Mouse (Mus musculus) heart, embryonic 11.5 days (tissue): Measurements from ENCODE around the gene Ssbp3. TPM values are rescaled to one million over a fixed set of nuclear protein-coding genes. Genes with fewer than 3 reads are reported as not detected.
A peak's percentile ranks its signal among the peaks of the same experiment; 100 is the strongest.

Experiments used
- ATAC-seq: fragments of 200-750 bp; cut with Nextera tagmentation; replicated peaks from 2 replicates; pipeline ENCODE4 v1.8.0; 2017; ENCODE audit warnings: moderate library complexity; ENCODE audit not compliant: insufficient number of reproducible peaks, low FRiP score, low TSS enrichment
- H3K27ac ChIP-seq: fragments of 300-500 bp; sonication (generic); 2 replicates; pipeline ENCODE4 v1.5.1; 2014; ENCODE audit warnings: mild to moderate bottlenecking, low read depth, low read length
- H3K27me3 ChIP-seq: fragments of 300-500 bp; sonication (generic); 2 replicates; pipeline ENCODE4 v1.6.1; 2014; ENCODE audit warnings: mild to moderate bottlenecking, low read length, mixed read lengths; ENCODE audit not compliant: control insufficient read depth, insufficient read depth
- H3K36me3 ChIP-seq: fragments of 300-500 bp; sonication (generic); 2 replicates; pipeline ENCODE4 v1.6.1; 2014; ENCODE audit warnings: mild to moderate bottlenecking, low read length, moderate library complexity, mixed read lengths; ENCODE audit not compliant: control insufficient read depth, insufficient read depth
- H3K4me1 ChIP-seq: fragments of 300-500 bp; sonication (generic); 2 replicates; pipeline ENCODE4 v1.6.1; 2014; ENCODE audit warnings: low read length; ENCODE audit not compliant: control insufficient read depth, insufficient read depth
- H3K4me2 ChIP-seq: fragments of 300-500 bp; sonication (generic); 2 replicates; pipeline ENCODE4 v1.6.1; 2014; ENCODE audit warnings: mild to moderate bottlenecking, moderate library complexity
- H3K4me3 ChIP-seq: fragments of 300-500 bp; sonication (generic); 2 replicates; pipeline ENCODE4 v1.5.1; 2014; ENCODE audit warnings: low read depth, low read length
- H3K9ac ChIP-seq: fragments of 300-500 bp; sonication (generic); 2 replicates; pipeline ENCODE4 v1.6.1; 2014; ENCODE audit warnings: mild to moderate bottlenecking, low read depth, low read length, moderate library complexity
- H3K9me3 ChIP-seq: fragments of 300-500 bp; sonication (generic); replicated peaks from 2 replicates; pipeline ENCODE4 v1.6.1; 2016; ENCODE audit warnings: low read length; ENCODE audit not compliant: control insufficient read depth
- WGBS: fragments of 180-500 bp; shearing (Covaris S2); extraction: QIAGEN DNeasy Blood & Tissue Kit; methylation state at CpG from one replicate; pipeline ENCODE4 v1.1.7; 2014; ENCODE audit not compliant: insufficient replicate concordance; 5-methylcytosine and 5-hydroxymethylcytosine counted together
- polyA plus RNA-seq: library from polyadenylated mRNA; unstranded; fragments of >200 nt; fragmentation: Nextera tagmentation; extraction: Ambion mirVana; gene quantifications from 2 replicates; pipeline ENCODE4 v1.2.1, GENCODE M21; 2014

The Ssbp3 gene
- polyA plus RNA-seq, 1 experiment from 2014 or later, result 63.4 TPM

DNA sequence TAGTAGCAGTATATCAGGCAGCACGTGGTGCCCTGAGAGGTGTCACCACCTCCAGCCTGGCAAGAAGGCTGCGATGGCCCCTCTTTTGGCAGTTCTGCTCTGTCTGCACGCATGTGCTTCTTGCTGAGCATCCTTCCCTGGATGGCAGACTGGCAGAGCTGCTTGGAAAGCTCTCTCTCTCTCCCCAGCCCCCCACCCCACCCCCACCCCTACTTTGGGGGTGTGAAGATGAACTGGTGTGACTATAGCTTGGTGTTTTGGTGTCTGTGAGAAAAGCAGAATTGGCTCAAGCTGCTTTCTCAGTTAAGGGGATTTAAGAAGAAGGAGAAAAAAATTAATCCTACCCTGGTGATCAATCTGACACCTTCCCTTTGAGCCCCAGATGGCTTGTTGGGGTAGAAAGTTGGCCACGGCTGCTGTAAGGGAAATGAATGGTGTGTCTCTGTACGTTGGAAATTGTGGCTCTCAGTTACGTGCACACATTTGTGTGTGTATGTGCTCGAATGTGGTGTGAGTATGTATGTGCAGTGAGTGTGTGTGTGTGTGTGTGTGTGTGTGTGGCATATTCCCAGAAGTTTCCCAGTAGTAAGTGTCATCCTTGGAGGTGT is 73.5 kb downstream of the Ssbp3 start:
- Histone ChIP-seq H3K36me3 (no peaks in the 10 kb centered on the region), H3K4me3 (no peak overlapping the region), H3K27ac (no peak overlapping the region), H3K4me2 (no peak overlapping the region), H3K9ac (no peak overlapping the region), H3K9me3 (no peaks in the 10 kb centered on the region), H3K27me3 (no peaks in the 10 kb centered on the region), H3K4me1 (peaks cover 43% of the 10 kb centered on the region)
- no peak for ATAC-seq
- 70% methylated on average over 7 of the region's 7 CpGs for WGBS

DNA sequence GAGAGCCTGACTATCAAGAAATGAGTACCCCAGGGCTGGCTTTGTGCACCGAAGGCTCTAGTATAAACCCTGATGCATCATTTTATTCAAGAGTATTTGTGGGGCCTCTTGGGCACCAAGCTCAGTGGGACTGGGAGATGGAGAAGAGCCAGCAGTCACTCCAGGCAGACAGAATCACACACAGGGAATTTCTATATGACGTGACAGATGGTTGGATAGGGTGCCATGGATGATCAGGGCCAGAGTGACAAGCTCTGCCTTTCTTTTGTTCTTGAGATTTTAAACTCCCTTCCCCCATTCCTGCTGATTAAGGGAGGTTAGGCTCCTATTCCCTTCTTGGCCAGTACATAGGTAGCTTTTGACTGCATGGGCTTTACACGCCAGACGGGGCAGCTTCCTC is 74.8 kb downstream of the Ssbp3 start:
- ATAC-seq, result no peak
- WGBS, result 78% methylated on average over 4 of the region's 4 CpGs
- H3K27ac ChIP-seq, result no peak overlapping the region

DNA sequence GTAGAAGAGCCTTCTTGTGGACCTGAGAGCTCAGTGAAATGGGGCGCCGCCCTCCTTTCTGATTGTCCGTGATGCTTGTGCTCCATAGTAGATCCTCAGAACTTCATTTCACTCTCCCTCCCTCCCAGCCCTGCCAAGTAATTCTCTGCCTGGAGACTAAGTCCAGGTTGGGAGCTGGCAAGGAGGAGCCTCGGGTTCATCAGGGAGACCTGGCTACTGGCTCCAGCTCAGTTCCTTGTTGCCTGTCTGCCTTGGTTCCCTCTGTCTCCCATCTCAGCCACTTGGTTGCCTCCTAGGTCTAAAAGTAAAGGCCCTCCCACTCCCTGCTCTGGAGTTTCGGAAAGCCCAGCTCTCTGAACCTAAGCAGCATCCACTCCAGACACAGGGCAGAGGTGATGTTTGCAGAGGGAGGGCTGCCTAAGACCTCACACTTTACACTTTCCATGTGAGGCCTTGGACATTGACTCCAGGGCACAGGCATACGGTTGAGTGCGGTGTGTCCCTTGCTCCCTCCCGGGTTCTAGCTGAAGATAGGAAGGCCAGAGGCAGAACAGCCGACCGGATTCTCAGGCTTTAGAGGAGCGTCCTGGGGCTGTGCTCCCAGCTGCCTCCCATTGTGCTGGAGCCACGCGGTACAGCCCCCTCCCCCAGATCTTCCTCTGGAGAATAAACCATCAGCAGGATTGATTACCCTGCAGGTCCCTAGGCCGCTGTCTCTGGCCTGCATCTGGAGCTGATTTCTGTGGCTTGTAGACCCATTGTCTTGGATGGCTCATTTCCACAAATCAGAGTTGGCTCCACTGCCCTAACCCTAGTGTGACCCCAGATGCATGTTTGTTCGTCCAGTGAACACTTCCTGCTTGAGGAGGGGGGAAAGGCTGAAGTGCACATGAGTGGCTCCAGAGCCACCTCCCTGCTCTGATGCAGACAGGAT is 75.7 kb downstream of the Ssbp3 start:
- Histone ChIP-seq H3K4me2 (no peak overlapping the region), H3K27me3 (no peaks in the 10 kb centered on the region), H3K27ac (peak overlapping the region; percentile 51), H3K4me1 (peaks cover 36% of the 10 kb centered on the region), H3K4me3 (no peak overlapping the region), H3K9me3 (no peaks in the 10 kb centered on the region), H3K9ac (peak overlapping the region; percentile 1; the same call in 1 of the 2 replicates), H3K36me3 (no peaks in the 10 kb centered on the region)
- WGBS, result 36% methylated on average over 15 of the region's 15 CpGs
- ATAC-seq, result peak; percentile 16; the same call in 1 of the 2 replicates

More for the DNA sequence above, 74.8 kb downstream of the Ssbp3 start:
- H3K9ac ChIP-seq, result no peak overlapping the region
- no peaks in the 10 kb centered on the region for H3K36me3 ChIP-seq
- no peak overlapping the region for H3K4me2 ChIP-seq
- H3K4me3 ChIP-seq, result no peak overlapping the region
- H3K27me3 ChIP-seq, result no peaks in the 10 kb centered on the region
- peaks cover 43% of the 10 kb centered on the region for H3K4me1 ChIP-seq
- no peaks in the 10 kb centered on the region for H3K9me3 ChIP-seq

DNA sequence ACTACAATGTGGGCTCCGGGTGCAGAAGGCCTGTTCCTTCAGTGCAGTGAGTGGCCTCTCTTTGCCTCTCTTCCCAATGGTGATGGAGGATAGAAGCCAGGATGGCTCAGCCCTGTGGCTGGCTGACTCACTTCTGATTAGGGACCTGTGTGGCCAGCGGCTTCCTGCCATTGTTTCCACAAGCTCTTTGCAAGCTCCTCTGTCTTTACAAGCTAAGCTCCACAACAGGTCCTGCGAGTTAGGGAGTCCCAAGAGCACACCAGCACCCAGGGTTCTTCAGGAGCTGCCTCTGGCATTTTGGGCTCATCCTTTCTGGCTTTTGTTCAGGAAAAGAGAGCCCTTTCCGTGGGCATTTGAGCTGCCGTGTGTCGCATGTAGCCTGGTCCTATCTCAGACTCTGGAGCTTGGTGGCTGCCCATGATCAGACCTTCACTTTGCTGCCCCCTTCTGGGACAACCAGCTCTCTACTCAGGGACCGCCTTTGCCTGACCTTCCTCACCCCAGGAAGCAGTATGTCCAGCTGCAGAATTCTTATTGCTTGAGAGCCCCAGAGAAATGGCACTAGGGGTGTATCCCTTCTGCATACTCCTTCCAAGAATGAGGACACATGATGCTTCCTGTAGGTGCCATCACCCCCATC is 77.3 kb downstream of the Ssbp3 start:
- Histone ChIP-seq H3K4me2 (peak overlapping the region; percentile 33), H3K27me3 (no peaks in the 10 kb centered on the region), H3K4me1 (peaks cover 39% of the 10 kb centered on the region), H3K9ac (no peak overlapping the region), H3K4me3 (no peak overlapping the region), H3K27ac (peak overlapping the region; percentile 64; the same call in 1 of the 2 replicates), H3K9me3 (no peaks in the 10 kb centered on the region), H3K36me3 (no peaks in the 10 kb centered on the region)
- peak; percentile 53; the same call in 1 of the 2 replicates for ATAC-seq
- WGBS, result 18% methylated on average over 7 of the region's 7 CpGs

DNA sequence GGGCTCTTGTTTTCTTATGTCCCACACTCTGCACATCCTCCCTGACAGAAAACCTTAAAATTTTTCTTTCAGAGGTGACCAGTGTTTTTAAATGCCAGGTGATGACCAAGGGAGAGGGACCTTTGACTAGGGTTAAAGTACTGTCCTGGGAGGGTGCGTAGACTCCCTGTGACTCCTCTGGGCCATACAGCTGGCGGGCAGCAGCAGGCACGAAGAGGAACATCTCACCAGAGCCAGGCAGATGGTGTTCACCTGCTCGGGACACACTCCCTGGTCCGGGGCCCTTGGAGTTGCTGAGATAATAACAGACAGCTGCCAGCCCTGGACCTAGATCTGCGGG is 78.4 kb downstream of the Ssbp3 start:
- Histone ChIP-seq H3K4me1 (peaks cover 33% of the 10 kb centered on the region), H3K9me3 (no peaks in the 10 kb centered on the region), H3K27me3 (no peaks in the 10 kb centered on the region), H3K4me2 (no peak overlapping the region), H3K36me3 (no peaks in the 10 kb centered on the region), H3K27ac (no peak overlapping the region), H3K4me3 (no peak overlapping the region), H3K9ac (no peak overlapping the region)
- ATAC-seq, result no peak
- 77% methylated on average over 6 of the region's 6 CpGs for WGBS

DNA sequence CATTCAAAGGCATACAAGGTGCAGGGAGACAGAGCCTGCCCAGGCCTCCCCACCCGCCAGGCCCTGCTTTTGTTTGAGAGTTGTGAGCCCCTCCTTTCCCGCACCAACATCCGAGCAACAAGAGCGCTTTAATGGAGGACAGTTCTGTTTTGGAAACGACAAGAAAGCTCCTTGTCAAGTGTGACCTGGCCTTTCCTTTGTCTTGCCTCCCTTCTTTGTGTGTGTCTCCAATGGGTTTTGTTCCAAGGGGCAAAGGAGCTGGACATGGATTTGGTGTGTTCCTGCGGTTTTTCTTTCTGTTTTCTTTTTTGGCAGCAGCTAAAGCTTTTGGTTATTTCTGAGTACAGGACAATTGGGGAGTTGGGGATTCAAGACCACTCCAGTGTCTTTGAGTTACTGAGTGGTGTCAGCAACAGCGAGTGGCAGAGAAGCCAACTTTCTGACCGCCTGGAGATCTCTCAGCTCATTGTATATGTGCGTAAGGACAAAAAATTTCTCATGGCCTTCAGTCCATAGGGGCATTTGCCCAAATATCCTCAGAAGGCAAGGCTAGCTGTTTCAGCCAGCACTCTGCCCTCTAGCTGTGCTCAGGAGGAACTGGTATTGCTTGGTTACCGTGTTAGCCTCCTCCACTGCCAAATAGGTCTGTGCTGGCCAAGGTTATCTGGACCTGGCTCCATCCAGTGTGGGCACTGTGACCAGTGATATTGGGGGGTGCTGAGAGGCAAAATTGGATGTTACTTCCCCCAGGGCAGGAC is 78.9 kb downstream of the Ssbp3 start:
- ATAC-seq, result no peak
- Histone ChIP-seq H3K9me3 (no peaks in the 10 kb centered on the region), H3K4me2 (no peak overlapping the region), H3K4me1 (peaks cover 35% of the 10 kb centered on the region), H3K27ac (no peak overlapping the region), H3K27me3 (no peaks in the 10 kb centered on the region), H3K36me3 (no peaks in the 10 kb centered on the region), H3K9ac (no peak overlapping the region), H3K4me3 (no peak overlapping the region)
- WGBS, result 71% methylated on average over 10 of the region's 10 CpGs

DNA sequence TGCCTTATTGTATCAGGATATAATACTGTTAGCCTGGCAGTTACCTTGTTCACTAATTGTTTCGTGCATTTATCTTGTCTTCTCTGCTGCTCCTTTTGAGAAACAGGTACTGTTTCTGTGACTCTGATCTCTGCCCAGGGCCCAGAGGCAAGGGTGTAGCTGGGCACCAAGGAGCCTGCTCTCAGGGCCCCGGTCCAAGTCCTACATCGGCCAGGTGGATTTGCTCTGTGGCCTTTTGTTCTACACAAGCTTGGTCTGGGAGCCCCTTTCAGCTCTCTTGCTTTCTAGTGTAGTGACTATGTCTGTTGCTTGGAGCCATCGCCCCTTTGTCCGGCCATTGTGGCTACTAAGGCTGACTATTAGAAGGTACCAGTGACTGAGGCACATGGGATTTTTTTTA is 82.6 kb downstream of the Ssbp3 start:
- Histone ChIP-seq H3K4me2 (no peak overlapping the region), H3K9me3 (no peaks in the 10 kb centered on the region), H3K4me3 (no peak overlapping the region), H3K9ac (no peak overlapping the region), H3K4me1 (peaks cover 36% of the 10 kb centered on the region), H3K27ac (no peak overlapping the region), H3K27me3 (no peaks in the 10 kb centered on the region), H3K36me3 (no peaks in the 10 kb centered on the region)
- ATAC-seq, result no peak
- 95% methylated on average over 5 of the region's 5 CpGs for WGBS

DNA sequence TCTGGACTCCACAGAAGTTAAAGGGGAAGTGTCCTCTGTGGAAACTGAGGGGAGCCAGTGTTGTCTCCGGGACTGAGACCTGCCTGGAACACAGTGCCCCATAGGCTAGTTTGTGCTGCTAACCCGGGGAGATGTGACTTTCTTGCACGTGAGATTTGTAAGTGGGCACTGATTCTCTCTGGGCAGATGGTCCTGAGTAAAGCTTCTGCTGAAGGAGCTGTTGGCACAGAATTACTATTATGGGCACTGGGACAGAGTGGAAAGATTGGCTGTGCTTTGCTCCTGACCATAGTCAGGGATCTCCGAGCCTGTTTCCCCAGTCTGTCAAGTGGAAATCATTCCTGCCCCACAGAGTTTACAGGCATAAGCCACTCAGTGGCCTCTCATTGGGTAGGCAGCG is 83.8 kb downstream of the Ssbp3 start:
- Histone ChIP-seq H3K36me3 (no peaks in the 10 kb centered on the region), H3K4me1 (peaks cover 33% of the 10 kb centered on the region), H3K9ac (no peak overlapping the region), H3K27ac (no peak overlapping the region), H3K27me3 (no peaks in the 10 kb centered on the region), H3K9me3 (no peaks in the 10 kb centered on the region), H3K4me2 (no peak overlapping the region), H3K4me3 (no peak overlapping the region)
- ATAC-seq, result no peak
- 76% methylated on average over 5 of the region's 5 CpGs for WGBS
